Mouse (Mus musculus): Measurements from ENCODE around the gene Tcte2.

Gene Tcte2

GRCm38 (mm10) chr17:13720187-13720586, 41.4 kb downstream of the Tcte2 start:
- DNase-seq (ENCODE audit: low read depth, low spot score) = no peak

- no peak for DNase-seq (ENCODE audit: low read depth, low spot score)
Measured at GRCm38 (mm10) chr17:13717428-13717827, 44.2 kb downstream of the Tcte2 start.

- DNase-seq (ENCODE audit: low read depth, low spot score) = no peak
Measured at GRCm38 (mm10) chr17:13716336-13716735, 45.3 kb downstream of the Tcte2 start.

- no peak for DNase-seq (ENCODE audit: low read depth, low spot score)
Measured at GRCm38 (mm10) chr17:13715511-13715910, 46.1 kb downstream of the Tcte2 start.

- DNase-seq (ENCODE audit: low read depth, low spot score) = no peak
Measured at GRCm38 (mm10) chr17:13714654-13715053, 47.0 kb downstream of the Tcte2 start.

- DNase-seq (ENCODE audit: low read depth, low spot score) = no peak
Measured at GRCm38 (mm10) chr17:13714128-13714527, 47.5 kb downstream of the Tcte2 start.

GRCm38 (mm10) chr17:13712518-13712917, 49.1 kb downstream of the Tcte2 start:
- no peak for DNase-seq (ENCODE audit: low read depth, low spot score)

GRCm38 (mm10) chr17:13712116-13712515, 49.5 kb downstream of the Tcte2 start:
- no peak for DNase-seq (ENCODE audit: low read depth, low spot score)

GRCm38 (mm10) chr17:13711173-13711572, 50.5 kb downstream of the Tcte2 start:
- no peak for DNase-seq (ENCODE audit: low read depth, low spot score)

- DNase-seq (ENCODE audit: low read depth, low spot score) = no peak
Measured at GRCm38 (mm10) chr17:13705481-13705921, 56.1 kb downstream of the Tcte2 start.

- no peak for DNase-seq (ENCODE audit: low read depth, low spot score)
Measured at GRCm38 (mm10) chr17:13703611-13704320, 57.9 kb downstream of the Tcte2 start.

GRCm38 (mm10) chr17:13700131-13701016, 61.3 kb downstream of the Tcte2 start:
- DNase-seq (ENCODE audit: low read depth, low spot score) = no peak

GRCm38 (mm10) chr17:13699716-13700115, 61.9 kb downstream of the Tcte2 start:
- DNase-seq (ENCODE audit: low read depth, low spot score) = no peak

GRCm38 (mm10) chr17:13698194-13698593, 63.4 kb downstream of the Tcte2 start:
- no peak for DNase-seq (ENCODE audit: low read depth, low spot score)

- no peak for DNase-seq (ENCODE audit: low read depth, low spot score)
Measured at GRCm38 (mm10) chr17:13697646-13698045, 64.0 kb downstream of the Tcte2 start.

GRCm38 (mm10) chr17:13695881-13696280, 65.7 kb downstream of the Tcte2 start:
- DNase-seq (ENCODE audit: low read depth, low spot score) = no peak

- no peak for DNase-seq (ENCODE audit: low read depth, low spot score)
Measured at GRCm38 (mm10) chr17:13695211-13695610, 66.4 kb downstream of the Tcte2 start.

GRCm38 (mm10) chr17:13694181-13694580, 67.4 kb downstream of the Tcte2 start:
- DNase-seq (ENCODE audit: low read depth, low spot score) = no peak

GRCm38 (mm10) chr17:13687656-13688055, 74.0 kb downstream of the Tcte2 start:
- no peak for DNase-seq (ENCODE audit: low read depth, low spot score)

- no peak for DNase-seq (ENCODE audit: low read depth, low spot score)
Measured at GRCm38 (mm10) chr17:13687086-13687485, 74.5 kb downstream of the Tcte2 start.

GRCm38 (mm10) chr17:13685621-13686020, 76.0 kb downstream of the Tcte2 start:
- DNase-seq (ENCODE audit: low read depth, low spot score) = no peak

- no peak for DNase-seq (ENCODE audit: low read depth, low spot score)
Measured at GRCm38 (mm10) chr17:13684256-13684655, 77.4 kb downstream of the Tcte2 start.

All from retina, adult 2 months (tissue).